Mouse (Mus musculus) urinary bladder, postnatal 25 days (tissue): ENCODE measurements around the gene Zbtb20.

Experiments
- DNase-seq: peaks from one replicate; pipeline ENCODE4 v3.0.0; 2022; ENCODE audit warnings: low spot score

Gene Zbtb20

DNA sequence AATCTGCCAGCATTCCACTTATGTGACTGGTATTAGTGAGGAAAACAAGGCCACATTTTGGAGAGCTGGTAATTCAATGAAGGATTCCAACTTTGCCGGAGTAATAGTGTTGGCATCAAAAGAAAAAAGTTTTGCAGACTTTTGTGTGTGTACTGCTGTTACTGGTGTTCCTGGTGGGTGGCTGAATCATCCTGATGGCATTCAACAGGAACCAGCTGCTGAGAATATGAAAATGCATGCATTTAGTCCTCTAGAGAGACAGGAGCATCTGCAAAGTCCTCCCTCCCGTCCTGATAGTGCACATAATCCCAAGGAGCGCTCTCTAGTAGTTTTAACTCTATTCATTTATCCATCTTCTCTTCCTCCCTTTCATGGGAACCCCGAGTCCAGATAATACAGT is 639.9 kb downstream of the Zbtb20 start:
- no peak for DNase-seq

DNA sequence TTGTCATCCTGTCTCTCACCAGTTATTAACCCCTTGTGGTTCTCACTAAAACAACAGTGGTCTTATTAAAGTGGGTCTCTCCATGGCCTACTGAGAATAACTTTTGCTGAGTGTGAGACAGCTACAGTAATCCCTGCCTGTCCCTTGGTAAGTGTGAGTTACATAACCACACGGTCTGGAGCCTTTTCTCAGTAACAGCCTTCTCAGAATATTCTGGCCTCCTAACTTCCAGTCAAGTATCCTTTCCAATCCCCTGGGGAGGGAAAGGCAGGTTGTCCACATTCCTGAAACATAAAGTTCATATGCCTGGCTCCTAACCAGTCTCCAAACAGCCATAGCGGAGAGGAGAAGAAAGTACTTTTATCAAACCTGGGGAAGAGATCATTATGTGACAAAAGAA is 644.6 kb downstream of the Zbtb20 start:
- no peak for DNase-seq

DNA sequence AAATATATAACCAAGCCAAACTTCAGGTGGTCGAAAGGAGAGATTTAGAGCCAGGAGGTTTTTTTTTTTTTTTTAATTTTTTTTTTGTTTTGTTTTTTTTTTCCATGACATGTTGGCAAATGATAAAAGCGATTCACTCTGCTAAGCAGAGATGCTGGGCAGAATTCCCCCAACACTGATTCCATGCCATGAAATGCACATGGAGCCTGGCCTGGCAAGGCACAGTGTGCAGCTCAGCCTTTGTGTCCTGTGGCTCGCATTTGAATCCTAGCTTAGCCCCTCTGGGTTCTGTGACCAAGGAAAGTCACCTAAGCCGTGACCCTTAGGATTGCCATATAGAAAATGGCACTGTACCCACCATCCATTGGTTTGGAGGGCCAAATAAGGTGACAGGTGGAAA is 646.8 kb downstream of the Zbtb20 start:
- DNase-seq, result no peak

DNA sequence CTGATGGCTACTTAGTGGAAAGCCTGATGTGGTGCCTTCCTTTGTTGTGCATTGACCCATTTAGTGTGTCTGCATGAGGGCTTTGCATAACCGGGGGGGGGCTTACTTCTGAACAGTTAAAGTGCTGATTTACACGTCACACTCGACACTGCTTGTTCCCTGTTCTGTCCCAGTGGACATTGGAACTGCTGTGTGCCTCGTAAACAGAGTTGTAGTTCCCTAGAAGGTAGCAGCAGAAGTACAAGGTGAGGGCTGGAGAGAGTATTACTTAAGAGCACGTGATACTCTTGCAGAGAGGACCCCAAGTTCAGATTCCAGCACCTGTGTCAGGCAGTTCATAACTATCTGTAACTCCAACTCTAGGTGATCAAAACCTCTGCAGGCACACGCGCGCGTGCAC is 648.5 kb downstream of the Zbtb20 start:
- no peak for DNase-seq

DNA sequence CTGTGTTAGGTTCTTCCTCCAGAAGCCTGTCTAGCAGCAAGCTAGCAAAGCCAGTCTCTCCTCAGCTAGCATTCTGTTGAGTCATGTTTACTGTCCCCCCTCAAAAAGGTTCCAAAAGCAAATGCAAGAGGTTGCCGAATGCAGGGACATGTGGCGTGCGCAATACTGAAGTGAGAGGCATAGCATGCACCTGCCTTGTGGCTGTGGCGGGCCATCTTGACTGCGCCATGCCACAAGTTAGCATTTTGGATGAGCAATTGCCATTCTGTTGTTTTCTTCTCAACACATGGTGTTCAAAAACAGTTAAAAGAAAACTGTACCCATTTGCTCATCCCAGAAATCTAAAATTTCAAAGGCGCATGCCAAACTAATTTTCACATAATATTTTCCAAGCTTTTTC is 649.9 kb downstream of the Zbtb20 start:
- DNase-seq, result no peak

DNA sequence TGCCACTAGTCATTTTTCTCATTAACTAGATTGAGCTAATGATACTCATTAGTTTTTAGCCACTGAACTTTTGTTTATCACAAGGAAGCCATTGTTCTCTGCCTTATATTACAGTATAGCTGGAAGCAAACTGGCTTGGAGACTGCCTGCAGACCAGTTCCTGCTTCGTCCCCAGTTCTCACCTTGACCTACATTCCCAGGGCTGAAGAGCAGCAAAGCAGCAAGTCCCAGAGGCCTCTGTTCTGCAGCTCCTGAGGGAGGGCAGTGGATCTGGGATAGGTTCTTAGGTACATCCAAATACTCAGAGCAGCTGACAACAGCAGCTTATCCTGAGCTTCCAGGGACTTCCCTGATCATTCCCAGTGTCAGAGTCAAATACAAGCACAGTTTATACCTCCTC is 652.6 kb downstream of the Zbtb20 start:
- no peak for DNase-seq

DNA sequence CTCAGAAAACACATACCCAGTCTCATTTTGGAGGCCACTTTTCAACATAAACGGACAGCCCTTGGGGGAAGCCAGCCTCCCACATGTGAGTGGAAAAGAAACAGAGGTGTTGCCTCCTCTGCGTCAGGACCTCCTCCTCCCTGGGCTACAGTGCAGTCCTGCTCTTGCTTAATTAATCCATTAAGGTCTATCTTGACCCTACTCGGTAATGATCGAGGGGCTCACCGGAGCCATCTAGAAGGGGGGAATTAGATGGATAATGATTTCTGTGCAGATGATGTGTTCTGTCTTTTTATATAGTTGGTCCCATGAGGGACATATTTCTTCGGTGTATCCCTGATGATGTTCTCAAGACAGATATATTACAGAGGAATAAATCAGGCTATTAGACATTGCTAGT is 655.6 kb downstream of the Zbtb20 start:
- no peak for DNase-seq

DNA sequence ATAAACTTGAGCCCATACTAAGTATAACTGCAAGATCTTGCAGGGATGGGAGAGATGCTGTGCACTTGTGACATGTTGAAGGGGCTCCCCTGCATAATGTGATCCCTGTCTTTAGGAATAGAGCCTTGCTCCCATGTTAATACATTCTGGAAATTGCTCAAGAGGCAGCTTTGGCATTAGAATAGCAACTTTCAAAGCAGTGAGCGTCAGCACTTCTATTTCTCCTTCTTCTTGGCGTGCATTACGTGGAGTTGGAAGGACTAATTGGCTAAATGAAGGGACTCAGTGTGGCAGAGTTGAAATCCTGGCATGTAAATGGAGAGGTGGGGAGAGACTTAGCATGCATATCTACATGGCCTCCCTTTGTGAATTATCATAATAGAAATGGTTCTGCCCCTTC is 658.4 kb downstream of the Zbtb20 start:
- DNase-seq, result no peak

DNA sequence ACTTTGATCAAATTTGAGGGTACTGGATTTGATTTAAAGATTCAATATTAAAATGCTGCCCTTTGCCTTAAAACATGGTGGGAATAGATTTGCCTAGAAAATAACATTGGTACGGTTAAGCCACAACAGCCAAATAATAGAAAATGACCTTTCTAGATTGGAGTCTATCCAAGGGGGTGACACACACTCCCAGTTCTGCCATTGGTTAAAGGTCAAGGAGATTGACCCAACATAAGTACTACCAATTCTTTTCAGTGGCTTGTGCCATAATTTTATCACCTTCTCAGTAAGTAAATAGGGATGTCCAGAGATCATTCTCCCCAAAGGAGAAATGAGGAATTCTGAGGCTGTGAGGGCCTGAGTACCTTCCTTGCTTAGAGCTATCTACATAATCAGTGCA is 660.2 kb downstream of the Zbtb20 start:
- no peak for DNase-seq

DNA sequence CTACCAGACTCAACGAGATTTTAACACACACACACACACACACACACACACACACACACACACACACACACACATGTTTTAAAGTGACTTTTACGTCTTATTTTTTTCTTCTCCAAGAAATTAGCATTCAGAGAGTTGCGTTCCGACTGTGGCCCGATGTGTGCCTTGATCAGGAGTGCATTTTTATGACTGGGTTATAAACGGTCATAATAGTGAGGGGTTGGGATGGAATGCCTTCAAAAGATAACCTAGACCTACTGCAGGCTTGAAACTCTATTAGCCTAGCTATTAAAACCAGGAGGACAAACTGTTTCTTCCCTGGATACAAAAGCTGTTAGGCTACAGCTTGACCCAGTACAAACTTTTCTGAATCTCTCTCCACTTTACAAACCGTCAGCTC is 661.5 kb downstream of the Zbtb20 start:
- DNase-seq, result no peak

DNA sequence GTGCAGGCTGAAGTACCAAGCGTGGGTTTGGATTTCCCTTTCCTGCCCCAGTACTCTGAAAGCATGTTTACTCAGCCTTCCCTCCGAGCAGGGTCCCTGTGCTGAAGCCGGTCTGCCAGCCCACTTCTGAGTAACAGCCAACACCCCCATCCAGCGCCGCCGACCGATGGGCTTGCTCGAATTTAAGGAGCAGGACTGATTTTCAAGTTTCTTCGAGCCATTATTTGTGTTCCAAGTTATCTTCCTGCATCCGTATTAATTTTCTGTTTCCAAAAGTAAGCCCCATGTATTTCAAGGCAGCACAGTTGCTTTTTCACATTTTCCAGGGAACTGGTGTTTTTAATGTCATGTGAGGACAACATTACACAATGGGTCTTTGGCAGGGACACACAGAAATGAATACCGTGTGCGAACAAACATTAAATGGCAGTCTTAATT is 664.0 kb downstream of the Zbtb20 start:
- DNase-seq, result no peak

DNA sequence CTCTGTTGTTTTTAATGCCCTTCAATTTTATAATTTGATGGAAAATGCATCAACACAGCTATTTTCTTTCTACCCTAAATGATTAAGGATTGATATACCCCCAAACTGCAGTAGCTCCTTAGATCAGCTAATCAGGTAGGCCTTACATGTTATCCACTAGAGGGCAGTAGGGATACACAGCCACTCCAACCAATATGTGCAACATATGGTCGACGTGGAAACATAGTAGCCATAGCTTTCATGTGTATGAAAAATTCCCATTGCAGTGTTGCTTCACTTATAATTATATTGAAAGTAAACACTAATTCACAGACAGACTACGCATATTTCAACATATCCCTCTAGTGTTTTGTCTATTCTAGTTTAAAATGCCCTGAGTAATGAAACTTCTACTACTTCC is 664.4 kb downstream of the Zbtb20 start:
- no peak for DNase-seq

DNA sequence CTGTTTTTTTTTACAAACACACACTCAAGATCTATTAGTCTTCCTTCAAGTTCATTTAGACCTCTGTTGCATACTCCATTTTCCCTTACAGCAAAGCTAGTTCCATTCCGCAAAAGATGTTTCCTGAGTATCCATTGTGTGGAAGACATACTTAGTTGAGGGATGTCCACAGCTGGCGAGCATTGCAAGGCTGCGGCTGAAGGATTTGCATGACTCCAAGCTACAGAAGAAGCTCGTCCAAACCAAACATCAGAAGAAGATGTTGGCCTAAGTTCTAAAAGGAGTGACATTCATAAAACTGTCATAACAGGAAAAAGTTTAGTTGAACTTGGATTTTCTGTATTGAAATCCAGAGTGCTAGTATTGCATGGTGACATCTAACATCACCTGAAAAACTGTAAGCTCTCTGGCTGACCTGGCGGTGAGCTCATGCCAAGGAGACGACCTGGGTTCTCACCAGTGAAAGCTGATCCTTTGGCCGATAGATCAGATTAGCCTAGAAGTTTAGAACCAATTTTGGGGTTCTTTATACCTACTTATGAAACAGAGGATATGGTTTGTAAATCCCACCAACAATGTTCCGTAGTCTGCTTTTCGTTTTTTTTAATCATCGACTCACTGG is 665.0 kb downstream of the Zbtb20 start:
- DNase-seq, result no peak

DNA sequence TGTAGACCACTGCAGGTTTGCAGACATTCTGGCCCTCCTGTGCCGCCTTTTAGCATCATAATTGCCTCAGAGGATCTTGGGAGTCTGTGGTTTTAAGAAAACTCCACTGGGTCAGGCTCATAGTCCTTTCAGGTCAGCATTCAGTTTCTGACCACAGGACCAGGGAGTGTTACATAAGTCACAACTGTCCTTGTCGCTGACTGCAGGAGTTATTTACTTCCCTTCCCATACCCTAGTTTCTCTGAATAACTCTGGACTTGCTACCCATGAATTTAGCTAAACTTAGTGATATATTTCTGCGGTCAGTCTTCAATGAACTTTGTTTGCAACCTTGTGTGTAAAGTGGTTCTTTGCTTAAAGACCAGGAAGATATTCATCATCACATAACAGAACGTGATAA is 669.6 kb downstream of the Zbtb20 start:
- DNase-seq, result no peak

DNA sequence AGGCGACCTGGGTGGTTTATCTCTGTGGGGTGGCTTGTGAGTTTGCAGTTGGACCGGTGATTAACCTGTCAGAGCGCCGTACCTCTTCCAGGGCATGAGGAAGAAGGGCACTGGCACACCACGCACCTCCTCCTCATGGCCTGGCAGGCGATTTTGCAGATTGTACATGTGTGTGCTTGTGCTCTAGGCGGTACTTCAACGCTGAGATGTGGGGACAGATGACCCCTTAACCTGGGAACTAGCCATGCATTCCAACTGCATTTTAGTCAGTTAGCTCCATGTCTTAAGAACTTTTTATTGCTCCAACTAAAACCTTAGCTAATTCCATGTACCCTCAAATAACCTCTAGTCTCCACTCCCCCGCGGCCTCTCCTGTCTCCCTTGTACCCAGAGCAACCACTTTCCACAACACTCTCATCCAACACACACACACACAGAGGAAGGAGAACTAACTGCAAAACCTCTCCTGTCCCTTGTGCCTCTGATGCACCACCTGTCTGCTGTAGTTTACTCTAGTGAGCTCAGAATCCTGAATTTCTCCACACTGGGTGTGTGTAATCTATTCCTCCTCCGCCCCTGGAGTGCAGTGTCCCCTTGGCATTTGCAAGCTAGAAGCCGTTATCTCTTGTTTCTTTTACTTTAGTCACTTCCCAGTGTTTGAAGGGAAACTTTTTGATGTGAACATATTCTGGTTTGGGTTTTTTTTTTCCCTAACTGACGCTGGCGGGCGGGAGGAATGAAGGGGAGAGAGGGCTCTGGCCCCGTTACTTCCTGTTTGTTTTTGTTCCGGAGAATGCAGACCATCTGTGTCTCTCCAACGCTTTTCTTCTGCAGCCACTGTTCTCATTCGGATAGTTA is 671.9 kb downstream of the Zbtb20 start:
- no peak for DNase-seq

DNA sequence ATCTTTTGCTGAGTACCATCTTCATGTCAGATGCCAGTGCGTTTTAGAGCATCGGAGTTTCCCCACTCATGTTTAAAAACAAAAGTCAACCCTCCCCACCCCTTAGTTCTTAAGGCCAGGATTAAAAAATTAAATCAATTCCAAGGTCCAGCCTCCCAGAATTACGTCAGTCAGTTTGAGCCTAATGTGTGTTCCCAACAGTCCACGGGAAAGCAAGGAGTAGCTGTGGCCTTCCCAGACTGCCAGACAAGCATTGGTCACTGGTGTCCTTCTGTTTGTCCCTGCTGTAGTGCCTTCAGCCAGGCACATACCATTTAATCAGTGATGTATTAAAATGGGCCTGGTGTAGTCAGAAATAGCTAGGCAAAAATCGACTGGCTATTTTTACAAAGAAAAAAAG is 673.1 kb downstream of the Zbtb20 start:
- no peak for DNase-seq

DNA sequence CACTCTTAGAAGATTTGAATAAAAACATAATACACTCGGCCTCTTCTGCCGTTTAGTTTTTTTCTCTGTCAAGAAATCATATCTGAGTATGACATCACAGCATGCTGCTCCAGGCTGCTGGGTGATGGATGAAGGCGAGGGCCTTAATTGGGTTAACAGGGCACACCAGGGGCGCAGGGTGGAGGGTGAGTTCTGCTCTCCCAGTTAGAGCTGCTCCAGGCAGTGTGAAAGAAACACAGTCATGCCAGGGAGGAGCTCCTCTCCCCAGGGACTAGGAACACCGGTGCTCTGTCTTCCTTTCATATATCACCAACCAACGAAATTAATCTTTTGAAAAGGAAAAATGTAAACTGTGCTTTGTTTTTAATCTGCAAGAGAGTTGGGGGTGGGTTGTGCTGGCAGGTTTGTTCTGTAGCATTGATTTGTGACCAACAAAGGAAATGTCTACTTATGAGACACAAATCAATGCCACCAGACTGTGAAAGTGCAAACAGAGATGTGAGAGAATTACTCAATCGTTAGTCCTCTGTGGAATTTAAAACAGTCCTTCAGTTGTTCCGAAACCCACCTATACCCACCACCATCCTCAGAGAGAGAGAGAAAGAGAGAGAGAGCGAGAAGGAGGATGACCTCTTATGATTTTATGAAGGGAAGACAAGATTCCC is 673.9 kb downstream of the Zbtb20 start:
- no peak for DNase-seq

DNA sequence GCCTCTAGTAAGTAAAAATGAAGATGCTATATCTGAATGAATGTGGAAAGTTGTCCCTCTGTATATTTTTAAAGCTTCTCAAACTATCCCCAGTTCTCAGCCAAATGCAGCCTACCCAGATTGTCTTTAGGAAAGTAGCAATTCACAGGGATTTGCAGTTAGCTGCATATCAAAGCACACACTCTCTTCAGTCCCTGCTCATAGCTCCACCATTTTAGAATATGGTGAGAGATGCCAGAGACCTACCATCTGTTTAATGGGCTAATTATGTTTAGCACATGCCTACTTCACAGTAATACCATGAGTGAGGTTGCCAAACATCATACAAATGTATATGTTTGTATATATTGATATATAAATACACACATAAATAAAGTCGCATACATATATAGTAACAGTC is 676.8 kb downstream of the Zbtb20 start:
- DNase-seq, result no peak

DNA sequence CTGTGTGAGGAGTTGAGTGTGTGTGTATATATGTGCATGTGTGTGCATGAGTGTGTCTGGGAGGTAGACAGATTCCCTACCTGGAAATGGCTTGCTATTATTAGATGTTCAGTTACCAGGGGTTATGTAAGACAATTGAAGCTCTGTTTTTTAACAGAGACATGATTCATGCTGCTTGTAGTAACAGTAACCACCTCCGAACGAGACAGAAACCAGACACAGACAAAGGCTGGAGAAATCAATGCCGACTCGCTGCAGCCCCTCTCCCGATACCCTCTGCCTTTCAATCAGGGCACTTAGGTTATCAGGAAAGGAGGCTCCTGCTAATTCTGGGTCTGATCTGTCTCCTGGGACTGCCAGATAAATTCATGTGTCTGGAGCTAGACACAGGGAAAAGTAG is 681.7 kb downstream of the Zbtb20 start:
- no peak for DNase-seq

DNA sequence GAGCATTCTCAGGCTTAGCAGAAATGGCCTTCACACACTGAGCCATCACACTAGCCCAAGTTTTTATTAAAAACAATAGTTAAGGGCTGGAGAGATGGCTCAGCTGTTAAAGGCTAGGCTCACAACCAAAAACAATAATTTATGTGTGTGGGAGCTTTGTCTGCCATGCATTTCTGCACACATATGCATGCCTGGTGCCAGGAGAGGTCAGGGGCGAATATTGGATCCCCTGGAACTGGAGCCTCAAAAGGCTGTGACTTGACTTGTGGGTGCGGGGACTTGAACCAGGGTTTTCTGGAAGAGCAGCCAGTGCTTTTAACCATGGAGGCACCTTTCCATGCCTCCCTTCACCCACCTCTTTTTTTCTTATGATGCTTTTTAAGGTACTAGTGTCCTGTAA is 685.6 kb downstream of the Zbtb20 start:
- no peak for DNase-seq

DNA sequence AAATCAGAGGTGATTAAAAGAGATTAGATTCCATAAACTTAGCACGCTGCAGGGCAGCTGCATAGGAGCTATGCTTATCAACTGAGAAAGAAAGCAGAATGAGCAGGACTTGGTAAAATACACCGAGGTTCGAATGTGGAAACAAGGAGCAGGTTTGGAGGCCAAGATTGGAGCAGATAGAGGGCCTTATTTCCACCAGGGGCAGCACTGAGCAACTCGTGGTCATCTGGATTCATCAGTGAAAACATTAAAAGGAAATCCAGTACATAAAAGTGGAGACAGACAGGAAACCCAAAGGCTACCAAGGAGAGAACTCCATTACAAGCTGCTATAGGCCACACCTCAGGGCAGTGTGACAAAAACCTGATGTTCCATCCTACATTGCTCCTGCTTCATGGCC is 686.3 kb downstream of the Zbtb20 start:
- no peak for DNase-seq

DNA sequence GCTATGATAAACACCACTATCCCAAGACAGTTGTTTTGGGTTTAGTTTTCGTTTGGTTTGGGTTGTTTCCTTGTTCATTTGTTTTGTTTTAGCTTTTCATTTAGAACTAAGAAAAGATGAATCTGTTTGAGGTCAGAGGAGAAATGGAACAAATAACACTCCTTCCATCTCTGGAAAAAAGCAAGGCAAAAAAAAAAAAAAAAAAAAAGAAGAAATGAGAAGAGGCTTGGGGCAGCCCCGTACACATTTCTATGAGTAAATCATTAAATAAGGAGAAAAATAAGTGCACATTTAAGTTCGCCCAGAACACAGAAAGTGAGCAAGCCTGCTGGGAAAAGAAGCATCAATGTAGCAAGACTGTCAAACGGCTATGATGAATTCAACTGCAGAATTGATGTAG is 690.2 kb downstream of the Zbtb20 start:
- DNase-seq, result no peak

DNA sequence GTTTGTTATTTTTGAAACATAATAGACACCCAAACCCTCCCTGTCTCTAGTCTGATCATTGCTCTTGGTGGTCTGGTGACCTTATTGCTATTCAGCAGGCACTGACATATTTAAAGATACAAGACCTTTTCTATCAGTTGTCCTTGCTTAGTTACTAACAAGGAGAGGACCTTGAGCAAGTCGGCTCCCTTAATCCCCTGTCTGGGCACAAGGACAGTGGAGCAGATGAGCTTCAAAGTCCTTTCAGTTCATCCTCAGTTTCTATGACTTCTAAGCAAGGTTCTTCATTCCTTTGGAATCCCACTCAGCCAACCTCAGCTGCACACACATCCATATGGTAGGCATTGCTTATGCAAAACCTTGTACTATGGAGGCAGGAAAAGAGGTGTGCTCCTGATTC is 690.8 kb downstream of the Zbtb20 start:
- DNase-seq, result no peak
